Mouse (Mus musculus) CD4-positive, CD25-positive, alpha-beta regulatory T cell, adult 4 months (primary cell): ENCODE measurements around the gene Bzw1. TPM values are rescaled to one million over a fixed set of nuclear protein-coding genes. Genes with fewer than 3 reads are reported as not detected.

Experiments used
- ATAC-seq: one replicate; pipeline ENCODE4 v1.8.0; 2017
- polyA plus RNA-seq, 2 experiments: library from polyadenylated mRNA; unstranded; fragments of 100-300 nt; shearing (Covaris generic); gene quantifications; one replicate each; pipeline ENCODE4 v1.2.1; 2017

Bzw1 gene
- polyA plus RNA-seq, 2 experiments from 2014 or later: 388 to 409 TPM

- ATAC-seq: no peak
Measured at GRCm38 (mm10) chr1:58397731-58398130, 5.0 kb downstream of the Bzw1 start.

GRCm38 (mm10) chr1:58401396-58401795 is 8.7 kb downstream of the Bzw1 start:
- ATAC-seq: no peak

- no peak for ATAC-seq
Measured at GRCm38 (mm10) chr1:58403745-58404144, 11.0 kb downstream of the Bzw1 start.

DNA sequence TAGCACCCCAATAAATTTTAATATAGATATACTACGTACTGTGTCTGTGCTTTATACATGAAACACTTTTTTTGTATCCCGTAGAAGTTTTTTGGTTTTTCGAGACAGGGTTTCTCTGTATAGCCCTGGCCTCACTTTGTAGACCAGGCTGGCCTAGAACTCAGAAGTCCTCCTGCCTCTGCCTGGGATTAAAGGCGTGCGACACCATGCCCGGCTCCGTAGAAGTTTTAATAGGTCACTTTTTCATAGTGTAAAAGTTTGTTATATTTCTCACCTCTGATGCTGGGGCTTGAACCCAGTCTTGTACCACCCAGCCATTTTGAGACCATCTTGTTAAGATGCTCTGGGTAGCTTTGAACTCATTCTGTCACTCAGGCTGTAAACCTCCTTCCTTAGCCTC is 14.6 kb downstream of the Bzw1 start:
- no peak for ATAC-seq

GRCm38 (mm10) chr1:58408141-58408540 is 15.4 kb downstream of the Bzw1 start:
- no peak for ATAC-seq

- ATAC-seq: no peak
Measured at GRCm38 (mm10) chr1:58409553-58410197, 17.0 kb downstream of the Bzw1 start.

GRCm38 (mm10) chr1:58410198-58410588 is 17.5 kb downstream of the Bzw1 start:
- no peak for ATAC-seq

DNA sequence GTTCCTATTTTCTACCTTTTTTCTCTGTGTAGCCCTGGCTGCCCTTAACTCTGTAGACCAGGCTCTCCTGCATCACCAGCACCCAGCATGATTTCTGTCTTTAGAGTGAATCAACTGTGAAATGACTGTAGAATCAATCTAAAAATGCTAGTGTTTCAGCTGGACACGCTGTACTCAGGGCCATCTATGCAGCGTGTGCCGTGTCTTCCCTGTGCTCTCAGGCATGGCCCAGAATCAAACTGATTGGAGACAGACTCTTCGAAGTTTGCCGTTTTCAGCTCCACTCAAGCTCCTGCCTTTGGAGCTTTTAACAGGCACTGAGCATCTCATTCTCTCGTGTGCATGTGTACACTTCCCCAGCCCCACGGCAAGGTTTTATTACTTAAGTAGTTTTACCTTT is 18.1 kb downstream of the Bzw1 start:
- no peak for ATAC-seq

- ATAC-seq: peak; percentile 59
Measured at GRCm38 (mm10) chr1:58415442-58415841, 22.7 kb downstream of the Bzw1 start.

DNA sequence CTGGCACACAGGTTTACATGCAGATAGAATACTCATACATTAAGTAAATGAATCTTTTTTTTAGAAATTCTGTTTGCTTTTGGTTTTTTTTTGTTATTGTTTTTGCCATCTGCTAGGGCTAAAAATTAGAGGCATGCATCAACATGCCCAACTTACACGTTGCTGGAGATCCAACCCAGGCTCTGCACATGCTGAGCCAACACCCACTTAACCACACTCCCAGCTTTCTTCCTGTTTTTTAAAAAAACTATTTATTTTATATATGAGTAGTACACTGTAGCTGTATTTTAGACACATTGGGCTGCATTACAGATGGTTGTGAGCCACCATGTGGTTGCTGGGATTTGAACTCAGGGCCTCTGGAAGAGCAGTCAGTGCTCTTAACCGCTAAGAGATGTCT is 23.4 kb downstream of the Bzw1 start:
- no peak for ATAC-seq

DNA sequence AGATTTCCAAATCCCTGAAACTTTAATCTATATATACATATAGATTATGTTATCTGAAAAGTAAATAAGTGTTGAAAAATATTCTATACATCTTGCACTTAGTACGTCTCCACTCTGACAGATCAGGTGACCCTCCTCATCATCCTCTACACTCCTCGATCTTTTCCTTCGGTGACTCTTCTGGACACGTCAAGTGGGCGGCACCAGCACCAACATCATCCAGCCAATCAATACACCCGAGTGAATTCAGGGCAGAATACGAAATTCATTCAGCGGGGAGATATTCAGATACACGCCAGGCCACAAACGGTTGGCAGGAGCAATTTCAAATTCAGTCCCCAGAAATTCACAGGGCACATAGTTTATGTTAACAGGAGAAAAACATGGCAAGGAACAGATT is 27.3 kb downstream of the Bzw1 start:
- no peak for ATAC-seq

DNA sequence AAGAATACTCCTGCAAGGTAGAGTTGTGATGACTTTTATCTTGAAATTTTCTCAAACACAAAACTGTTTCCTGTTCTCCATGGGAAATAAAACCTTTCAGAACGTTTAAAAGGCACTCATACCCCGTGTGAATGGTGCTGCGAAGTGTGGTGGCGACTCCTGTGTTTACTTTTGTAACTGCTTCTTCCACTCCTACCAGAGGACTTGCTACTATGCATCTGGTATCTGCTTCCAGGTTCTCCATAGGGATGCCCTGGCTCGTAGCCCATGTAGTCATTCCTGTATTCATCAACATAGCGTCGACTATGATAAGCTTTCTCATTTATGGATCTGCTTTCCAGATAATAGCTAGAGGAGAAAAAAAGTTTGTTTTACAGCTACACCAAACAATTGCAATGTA is 28.3 kb downstream of the Bzw1 start:
- ATAC-seq: no peak

GRCm38 (mm10) chr1:58422879-58423278 is 30.2 kb downstream of the Bzw1 start:
- peak; percentile 81 for ATAC-seq

- peak; percentile 68 for ATAC-seq
Measured at GRCm38 (mm10) chr1:58423371-58424248, 30.9 kb downstream of the Bzw1 start, which contains the start of gene Clk1. Gene Clk1 (minus strand): TSS chr1:58424066.

GRCm38 (mm10) chr1:58424551-58424950 is 31.9 kb downstream of the Bzw1 start:
- no peak for ATAC-seq

DNA sequence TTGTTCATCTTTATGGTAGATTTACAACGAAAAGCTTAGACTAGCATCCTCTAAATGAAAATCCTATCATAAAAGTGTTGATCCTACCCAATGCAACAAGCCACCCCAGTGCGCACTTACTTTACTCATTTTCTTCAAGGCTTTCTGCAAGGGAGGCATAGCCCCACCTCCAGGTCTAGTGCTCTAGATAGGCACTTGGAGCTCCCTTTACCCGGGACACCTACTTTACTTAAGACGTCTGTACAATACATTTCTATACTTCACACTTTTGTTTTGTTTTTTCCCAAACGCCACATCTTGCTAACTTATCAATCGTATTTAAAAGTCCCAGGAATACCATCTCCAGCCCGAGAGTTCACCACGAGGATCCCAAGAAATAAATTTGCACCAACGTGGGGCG is 52.0 kb downstream of the Bzw1 start:
- ATAC-seq: no peak

DNA sequence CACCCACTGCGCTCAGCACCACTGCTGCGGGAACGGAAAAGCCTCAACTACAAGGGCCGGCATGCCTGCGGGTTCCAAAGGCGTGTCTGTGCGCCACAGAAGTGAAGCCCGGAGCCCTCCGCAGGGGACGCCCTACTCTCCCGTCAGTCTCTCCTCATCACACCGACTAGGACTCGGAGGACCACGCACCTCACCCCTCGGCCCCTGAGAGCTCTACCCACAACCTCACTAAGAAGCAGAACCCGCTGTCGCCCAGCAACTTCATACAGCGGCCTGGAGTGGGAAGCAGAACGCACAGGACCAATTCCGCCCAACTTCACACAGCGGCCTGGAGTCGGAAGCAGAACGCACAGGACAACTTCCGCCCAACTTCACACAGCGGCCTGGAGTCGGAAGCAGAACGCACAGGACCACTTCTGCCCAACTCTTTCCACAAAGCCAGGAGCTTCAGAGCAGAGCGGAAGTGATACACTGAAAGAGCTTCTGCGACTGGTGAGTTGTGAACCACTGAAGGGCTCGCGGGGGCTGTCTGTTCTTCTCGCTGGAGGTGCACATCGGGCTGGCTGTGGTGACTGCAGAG is 52.5 kb downstream of the Bzw1 start, which contains the start of the genes Nif3l1 and Ppil3:
Gene Nif3l1, plus strand, starts transcription at position 9 of the 580 bp plus-strand sequence.
Gene Ppil3, minus strand, starts transcription at position 344 of the 580 bp plus-strand sequence.
- peak; percentile 91 for ATAC-seq

- peak; percentile 42 for ATAC-seq
Measured at GRCm38 (mm10) chr1:58445861-58446260, 53.2 kb downstream of the Bzw1 start.

- no peak for ATAC-seq
Measured at GRCm38 (mm10) chr1:58447766-58448165, 55.1 kb downstream of the Bzw1 start.

GRCm38 (mm10) chr1:58448396-58448795 is 55.7 kb downstream of the Bzw1 start:
- no peak for ATAC-seq

GRCm38 (mm10) chr1:58454316-58454715 is 61.6 kb downstream of the Bzw1 start:
- ATAC-seq: peak; percentile 98
